Mouse (Mus musculus): ENCODE results near the gene Lats1. TPM values are rescaled to one million over a fixed set of nuclear protein-coding genes. Genes with fewer than 3 reads are reported as not detected.
A peak's percentile ranks its signal among the peaks of the same experiment; 100 is the strongest.

Lats1 gene
- total and polyA plus RNA-seq, 3 experiments: 11.1 to 73.4 (median 17.8) TPM

- no peak for TF ChIP-seq ZC3H11A (IDR thresholded peaks at IDR 0.05; ENCODE audit: low read depth, low read length)
- peak; percentile 66; the same call in 1 of the 2 replicates for TF ChIP-seq SIN3A (IDR thresholded peaks at IDR 0.05; ENCODE audit: low read length)
- no peak for TF ChIP-seq KAT2A (conservative IDR thresholded peaks at IDR 0.05; ENCODE audit: low read depth, low read length)
- TF ChIP-seq CHD1 (IDR thresholded peaks at IDR 0.05; ENCODE audit: low read depth, low read length): no peak
- TF ChIP-seq POLR2AphosphoS5 (IDR thresholded peaks at IDR 0.05; ENCODE audit: borderline replicate concordance, low read depth, low read length): no peak
- TF ChIP-seq HCFC1 (IDR thresholded peaks at IDR 0.05; ENCODE audit: low read depth, low read length): peak; percentile 43; the same call in 1 of the 2 replicates
- peak; percentile 16; the same call in 1 of the 2 replicates for TF ChIP-seq ETS1 (IDR thresholded peaks at IDR 0.05; ENCODE audit: low read depth, low read length)
- TF ChIP-seq TBP (IDR thresholded peaks at IDR 0.05; ENCODE audit: low read depth, low read length): 0 out of 2 replicates have a peak, but pooled peaks have one; percentile 35
- TF ChIP-seq ZNF384 (IDR thresholded peaks at IDR 0.05; ENCODE audit: low read depth, low read length): peak; percentile 63
- no peak for TF ChIP-seq ZMIZ1 (IDR thresholded peaks at IDR 0.05; ENCODE audit: low read depth, low read length)
- TF ChIP-seq MAFK (IDR thresholded peaks at IDR 0.05; ENCODE audit: borderline replicate concordance, low read depth, low read length): no peak
- peak in 1 of 2 experiments; percentile 37; a peak in 2 of 4 replicates for TF ChIP-seq EP300 (IDR thresholded peaks at IDR 0.05; ENCODE audit: low read depth in 1 of 2, low read length in 2 of 2)
- peak; percentile 46; the same call in 1 of the 2 replicates for TF ChIP-seq MXI1 (IDR thresholded peaks at IDR 0.05; ENCODE audit: low read depth, low read length)
- peak; percentile 59; the same call in 1 of the 2 replicates for TF ChIP-seq GATA1 (IDR thresholded peaks at IDR 0.05; ENCODE audit: low read depth, low read length)
- Histone ChIP-seq H3K36me3 (ENCODE audit: control insufficient read depth in 1 of 2, insufficient read depth in 2 of 2, low read length in 2 of 2) (peaks cover 1 to 26% of the 10 kb centered on the region in 2 experiments; a peak in 3 of 4 replicates), H3K4me1 (ENCODE audit: control insufficient read depth in 1 of 2, insufficient read depth in 2 of 2, low read length in 2 of 2) (peaks cover 5 to 8% of the 10 kb centered on the region in 2 experiments), H3K4me3 (ENCODE audit: control insufficient read depth in 1 of 2, insufficient read depth in 1 of 2, low read depth in 2 of 2, low read length in 2 of 2) (peak overlapping the region in 1 of 2 experiments; percentile 76; a peak in 3 of 4 replicates), H3K9ac (ENCODE audit: control insufficient read depth, low read depth, low read length, poor library complexity, severe bottlenecking) (peak overlapping the region; percentile 90), H3K9me3 (replicated peaks; ENCODE audit: insufficient read depth, low read length) (no peaks in the 10 kb centered on the region), H3K79me2 (ENCODE audit: control insufficient read depth, insufficient read depth, low read length, poor library complexity) (peaks cover 40% of the 10 kb centered on the region), H3K27ac (ENCODE audit: control insufficient read depth, low read depth, low read length) (peak overlapping the region; percentile 85), H3K27me3 (ENCODE audit: control insufficient read depth in 1 of 2, insufficient read depth in 2 of 2, low read length in 2 of 2) (no peaks in the 10 kb centered on the region)
- peak; percentile 73 for DNase-seq (ENCODE audit: low read depth, low spot score)
These were observed 16.1 kb upstream of the Lats1 start for GRCm38 (mm10) chr10:7664889-7665288.

GRCm38 (mm10) chr10:7667342-7667802 is 13.6 kb upstream of the Lats1 start, which contains the start of gene Nup43:
Gene Nup43, plus strand, starts transcription at chr10:7667503.
- no peaks in the 10 kb centered on the region for H3K9me3 ChIP-seq (replicated peaks; ENCODE audit: insufficient read depth, low read length)
- peak within 1 kb of the TSS; percentile 67 to 98 for H3K4me3 ChIP-seq (ENCODE audit: control insufficient read depth in 1 of 2, insufficient read depth in 1 of 2, low read depth in 2 of 2, low read length in 2 of 2)
- peaks cover 3 to 16% of the 10 kb centered on the region in 2 experiments for H3K36me3 ChIP-seq (ENCODE audit: control insufficient read depth in 1 of 2, insufficient read depth in 2 of 2, low read length in 2 of 2)
- H3K27me3 ChIP-seq (ENCODE audit: control insufficient read depth in 1 of 2, insufficient read depth in 2 of 2, low read length in 2 of 2): no peaks in the 10 kb centered on the region
- peak; percentile 95 for DNase-seq (ENCODE audit: low read depth, low spot score)
- peak within 1 kb of the TSS; percentile 98 for H3K9ac ChIP-seq (ENCODE audit: control insufficient read depth, low read depth, low read length, poor library complexity, severe bottlenecking)
- peak within 1 kb of the TSS; percentile 87 for H3K27ac ChIP-seq (ENCODE audit: control insufficient read depth, low read depth, low read length)
- H3K4me1 ChIP-seq (ENCODE audit: control insufficient read depth in 1 of 2, insufficient read depth in 2 of 2, low read length in 2 of 2): peaks cover 3 to 8% of the 10 kb centered on the region in 2 experiments
- H3K79me2 ChIP-seq (ENCODE audit: control insufficient read depth, insufficient read depth, low read length, poor library complexity): peaks cover 26% of the 10 kb centered on the region
- peak; percentile 62 for TF ChIP-seq NRF1 (IDR thresholded peaks at IDR 0.05; ENCODE audit: insufficient read depth, low read depth, low read length, poor library complexity, severe bottlenecking)
- no peak for TF ChIP-seq ZKSCAN1 (IDR thresholded peaks at IDR 0.05; ENCODE audit: low read depth, low read length)
- peak; percentile 91 for TF ChIP-seq MYC (IDR thresholded peaks at IDR 0.05; ENCODE audit: low read depth, low read length)
- TF ChIP-seq CTCF (IDR thresholded peaks at IDR 0.05 in 2 of 3, conservative IDR thresholded peaks at IDR 0.05 in 1 of 3; ENCODE audit: control insufficient read depth in 1 of 3, insufficient read depth in 1 of 3, low read depth in 2 of 3, low read length in 3 of 3, poor library complexity in 1 of 3, severe bottlenecking in 1 of 3): no peak
- TF ChIP-seq TCF12 (IDR thresholded peaks at IDR 0.05; ENCODE audit: low read depth, low read length): peak; percentile 66
- no peak for TF ChIP-seq MYB (IDR thresholded peaks at IDR 0.05; ENCODE audit: low read depth, low read length)
- peak; percentile 39; the same call in 1 of the 2 replicates for TF ChIP-seq ETS1 (IDR thresholded peaks at IDR 0.05; ENCODE audit: low read depth, low read length)
- TF ChIP-seq MAZ (IDR thresholded peaks at IDR 0.05; ENCODE audit: low read depth, low read length): peak; percentile 46; the same call in 1 of the 2 replicates
- TF ChIP-seq ELF1 (IDR thresholded peaks at IDR 0.05; ENCODE audit: low read depth, low read length): peak; percentile 58
- peak; percentile 72; the same call in 1 of the 2 replicates for TF ChIP-seq ZMIZ1 (IDR thresholded peaks at IDR 0.05; ENCODE audit: low read depth, low read length)
- TF ChIP-seq CHD2 (IDR thresholded peaks at IDR 0.05; ENCODE audit: low read length): no peak
- no peak for TF ChIP-seq RCOR1 (IDR thresholded peaks at IDR 0.05; ENCODE audit: low read depth, low read length)
- peak; percentile 69 for TF ChIP-seq KAT2A (conservative IDR thresholded peaks at IDR 0.05; ENCODE audit: low read depth, low read length)
- peak; percentile 45; the same call in 1 of the 2 replicates for TF ChIP-seq E2F4 (IDR thresholded peaks at IDR 0.05; ENCODE audit: borderline replicate concordance, low read depth, low read length)
- peak; percentile 93 for TF ChIP-seq MXI1 (IDR thresholded peaks at IDR 0.05; ENCODE audit: low read depth, low read length)
- peak; percentile 49 to 81; a peak in 3 of 4 replicates for TF ChIP-seq POLR2A (IDR thresholded peaks at IDR 0.05; ENCODE audit: control insufficient read depth in 1 of 2, insufficient read depth in 1 of 2, low read depth in 1 of 2, low read length in 2 of 2, poor library complexity in 1 of 2)
- peak; percentile 90 for TF ChIP-seq HCFC1 (IDR thresholded peaks at IDR 0.05; ENCODE audit: low read depth, low read length)
- no peak for TF ChIP-seq GABPA (IDR thresholded peaks at IDR 0.05; ENCODE audit: low read depth, low read length)
- TF ChIP-seq SIN3A (IDR thresholded peaks at IDR 0.05; ENCODE audit: low read length): peak; percentile 92
- TF ChIP-seq MAX (IDR thresholded peaks at IDR 0.05; ENCODE audit: low read length): peak; percentile 70
- peak; percentile 88 for TF ChIP-seq NELFE (IDR thresholded peaks at IDR 0.05; ENCODE audit: low read depth, low read length)
- no peak for TF ChIP-seq USF1 (IDR thresholded peaks at IDR 0.05; ENCODE audit: low read depth, low read length)
